Mouse (Mus musculus) neural tube, embryonic 11.5 days (tissue): Measurements from ENCODE around the gene BC037034. TPM values are rescaled to one million over a fixed set of nuclear protein-coding genes. Genes with fewer than 3 reads are reported as not detected.

Experiments
- ATAC-seq: fragments of 200-750 bp; cut with Nextera tagmentation; 2 replicates; pipeline ENCODE4 v1.8.0; 2017; ENCODE audit warnings: moderate number of reproducible peaks, mild to moderate bottlenecking, moderate TSS enrichment, moderate library complexity; ENCODE audit not compliant: insufficient read depth, low FRiP score, low TSS enrichment
- DNase-seq: peaks from one replicate; pipeline ENCODE4 v3.0.0-alpha.2; 2015; ENCODE audit warnings: low spot score
- H3K27ac ChIP-seq: fragments of 300-500 bp; sonication (generic); 2 replicates; pipeline ENCODE4 v1.5.1; 2014; ENCODE audit warnings: low read depth, mild to moderate bottlenecking, low read length
- H3K27me3 ChIP-seq: fragments of 300-500 bp; sonication (generic); 2 replicates; pipeline ENCODE4 v1.6.1; 2014; ENCODE audit warnings: mild to moderate bottlenecking, low read length, mixed read lengths; ENCODE audit not compliant: control insufficient read depth, insufficient read depth
- H3K36me3 ChIP-seq: fragments of 300-500 bp; sonication (generic); 2 replicates; pipeline ENCODE4 v1.6.1; 2014; ENCODE audit warnings: mild to moderate bottlenecking, low read length, moderate library complexity, mixed read lengths; ENCODE audit not compliant: control insufficient read depth, insufficient read depth
- H3K4me1 ChIP-seq: fragments of 300-500 bp; sonication (generic); 2 replicates; pipeline ENCODE4 v1.6.1; 2014; ENCODE audit warnings: low read length, mixed read lengths; ENCODE audit not compliant: control insufficient read depth, insufficient read depth
- H3K4me2 ChIP-seq: fragments of 300-500 bp; sonication (generic); 2 replicates; pipeline ENCODE4 v1.6.1; 2014; ENCODE audit warnings: low read depth, mild to moderate bottlenecking, moderate library complexity
- H3K4me3 ChIP-seq: fragments of 300-500 bp; sonication (generic); 2 replicates; pipeline ENCODE4 v1.5.1; 2014; ENCODE audit warnings: low read depth, low read length
- H3K9ac ChIP-seq: fragments of 300-500 bp; sonication (generic); 2 replicates; pipeline ENCODE4 v1.6.1; 2014; ENCODE audit warnings: mild to moderate bottlenecking, low read length
- H3K9me3 ChIP-seq: fragments of 300-500 bp; sonication (generic); 2 replicates; pipeline ENCODE4 v1.6.1; 2016; ENCODE audit warnings: low read length; ENCODE audit not compliant: control insufficient read depth
- WGBS: fragments of 180-500 bp; shearing (Covaris S2); extraction: QIAGEN DNeasy Blood & Tissue Kit; methylation state at CpG from one replicate; pipeline ENCODE4 v1.1.7; 2014; 5-methylcytosine and 5-hydroxymethylcytosine counted together
- polyA plus RNA-seq: library from polyadenylated mRNA; unstranded; fragments of >200 nt; fragmentation: Nextera tagmentation; extraction: Ambion mirVana; gene quantifications from 2 replicates; pipeline ENCODE4 v1.2.1, GENCODE M21; 2014

Gene BC037034
- polyA plus RNA-seq = 9.1 and 9.5 TPM in 2 replicates

GRCm38 (mm10) chr5:138263260-138264206, at the start of gene BC037034:
Gene BC037034, minus strand, starts transcription at chr5:138264033.
- Histone ChIP-seq H3K9ac (peak within 1 kb of the TSS; percentile 87), H3K4me3 (peak within 1 kb of the TSS; percentile 89), H3K27ac (peak within 1 kb of the TSS; percentile 45), H3K27me3 (no peaks in the 10 kb centered on the region), H3K36me3 (peaks cover 17% of the 10 kb centered on the region), H3K4me1 (peaks cover 15% of the 10 kb centered on the region), H3K4me2 (peak within 1 kb of the TSS; percentile 84), H3K9me3 (no peaks in the 10 kb centered on the region)
- ATAC-seq (peak; percentile 90), DNase-seq (peak; percentile 89)
- under 1% methylated on average over 64 of the region's 71 CpGs for WGBS

- ATAC-seq = no peak
- no peak overlapping the region for H3K4me2 ChIP-seq
- no peak for DNase-seq
- H3K27me3 ChIP-seq = no peaks in the 10 kb centered on the region
- no peaks in the 10 kb centered on the region for H3K4me1 ChIP-seq
- no peak overlapping the region for H3K4me3 ChIP-seq
- 90% methylated on average over 3 of the region's 3 CpGs for WGBS
- no peak overlapping the region for H3K27ac ChIP-seq
- H3K9ac ChIP-seq = no peak overlapping the region
- no peaks in the 10 kb centered on the region for H3K9me3 ChIP-seq
- no peaks in the 10 kb centered on the region for H3K36me3 ChIP-seq
Measured at GRCm38 (mm10) chr5:138312795-138313194, 49.0 kb upstream of the BC037034 start.

GRCm38 (mm10) chr5:138299613-138300012, 35.8 kb upstream of the BC037034 start:
- no peak for ATAC-seq
- no peaks in the 10 kb centered on the region for H3K4me1 ChIP-seq
- 90% methylated on average over 2 of the region's 2 CpGs for WGBS

GRCm38 (mm10) chr5:138294158-138294557, 30.3 kb upstream of the BC037034 start:
- DNase-seq (no peak), ATAC-seq (no peak)
- H3K36me3 ChIP-seq = no peaks in the 10 kb centered on the region
- H3K9me3 ChIP-seq = no peaks in the 10 kb centered on the region
- H3K9ac ChIP-seq = no peak overlapping the region
- H3K4me2 ChIP-seq = no peak overlapping the region
- no peaks in the 10 kb centered on the region for H3K4me1 ChIP-seq
- no peak overlapping the region for H3K4me3 ChIP-seq
- H3K27me3 ChIP-seq = no peaks in the 10 kb centered on the region
- no peak overlapping the region for H3K27ac ChIP-seq

More at GRCm38 (mm10) chr5:138299613-138300012, 35.8 kb upstream of the BC037034 start:
- no peaks in the 10 kb centered on the region for H3K36me3 ChIP-seq
- H3K9ac ChIP-seq = no peak overlapping the region
- DNase-seq = no peak
- H3K27ac ChIP-seq = no peak overlapping the region
- no peaks in the 10 kb centered on the region for H3K9me3 ChIP-seq
- no peak overlapping the region for H3K4me2 ChIP-seq
- no peak overlapping the region for H3K4me3 ChIP-seq
- H3K27me3 ChIP-seq = no peaks in the 10 kb centered on the region

- DNase-seq = no peak
- 84% methylated on average over 1 of the region's 1 CpGs for WGBS
- Histone ChIP-seq H3K4me3 (no peak overlapping the region), H3K9me3 (no peaks in the 10 kb centered on the region), H3K36me3 (no peaks in the 10 kb centered on the region), H3K9ac (no peak overlapping the region), H3K4me2 (no peak overlapping the region), H3K4me1 (no peaks in the 10 kb centered on the region), H3K27me3 (no peaks in the 10 kb centered on the region), H3K27ac (no peak overlapping the region)
- ATAC-seq = no peak
Measured at GRCm38 (mm10) chr5:138291638-138292037, 27.8 kb upstream of the BC037034 start.

GRCm38 (mm10) chr5:138287861-138288260, 24.0 kb upstream of the BC037034 start:
- H3K27me3 ChIP-seq = no peaks in the 10 kb centered on the region

GRCm38 (mm10) chr5:138283540-138283939, 19.7 kb upstream of the BC037034 start:
- no peak for DNase-seq
- no peak overlapping the region for H3K4me2 ChIP-seq
- no peaks in the 10 kb centered on the region for H3K36me3 ChIP-seq
- no peaks in the 10 kb centered on the region for H3K9me3 ChIP-seq
- no peak overlapping the region for H3K4me3 ChIP-seq
- H3K27me3 ChIP-seq = no peaks in the 10 kb centered on the region
- H3K4me1 ChIP-seq = peaks cover 3% of the 10 kb centered on the region; the same call in 1 of the 2 replicates
- 65% methylated on average over 1 of the region's 1 CpGs for WGBS
- no peak overlapping the region for H3K9ac ChIP-seq
- H3K27ac ChIP-seq = no peak overlapping the region
- no peak for ATAC-seq

More at GRCm38 (mm10) chr5:138287861-138288260, 24.0 kb upstream of the BC037034 start:
- no peak for ATAC-seq
- WGBS = 75% methylated on average over 3 of the region's 3 CpGs
- Histone ChIP-seq H3K9ac (no peak overlapping the region), H3K36me3 (no peaks in the 10 kb centered on the region), H3K4me2 (no peak overlapping the region), H3K9me3 (no peaks in the 10 kb centered on the region), H3K4me3 (no peak overlapping the region), H3K4me1 (no peaks in the 10 kb centered on the region), H3K27ac (no peak overlapping the region)
- DNase-seq = no peak

- peaks cover 2% of the 10 kb centered on the region for H3K36me3 ChIP-seq
- H3K4me2 ChIP-seq = no peak overlapping the region
- no peaks in the 10 kb centered on the region for H3K27me3 ChIP-seq
- DNase-seq = no peak
- no peak overlapping the region for H3K27ac ChIP-seq
- H3K9ac ChIP-seq = no peak overlapping the region
- H3K4me3 ChIP-seq = no peak overlapping the region
- ATAC-seq = no peak
- H3K4me1 ChIP-seq = peaks cover 20% of the 10 kb centered on the region
- no peaks in the 10 kb centered on the region for H3K9me3 ChIP-seq
- WGBS = 76% methylated on average over 2 of the region's 2 CpGs
Measured at GRCm38 (mm10) chr5:138281798-138282197, 18.0 kb upstream of the BC037034 start.

GRCm38 (mm10) chr5:138280829-138281228, 17.0 kb upstream of the BC037034 start:
- H3K9ac ChIP-seq = no peak overlapping the region
- no peak overlapping the region for H3K4me3 ChIP-seq
- H3K4me2 ChIP-seq = no peak overlapping the region
- ATAC-seq (no peak), DNase-seq (no peak)
- no peaks in the 10 kb centered on the region for H3K27me3 ChIP-seq
- H3K36me3 ChIP-seq = peaks cover 4% of the 10 kb centered on the region
- 95% methylated on average over 15 of the region's 15 CpGs for WGBS
- no peak overlapping the region for H3K27ac ChIP-seq
- H3K9me3 ChIP-seq = no peaks in the 10 kb centered on the region
- H3K4me1 ChIP-seq = peaks cover 28% of the 10 kb centered on the region
